Mouse (Mus musculus): Measurements from ENCODE around the gene Zfp804a. TPM values are rescaled to one million over a fixed set of nuclear protein-coding genes. Genes with fewer than 3 reads are reported as not detected.

The Zfp804a gene
- polyA plus RNA-seq, 1 experiment from 2014 or later = not detected

- Histone ChIP-seq H3K79me2 (ENCODE audit: inconsistent target) (no peaks in the 10 kb centered on the region), H3K27ac (no peak overlapping the region), H3K4me3 (ENCODE audit: inconsistent target) (no peak overlapping the region), H3K36me3 (ENCODE audit: inconsistent target) (no peaks in the 10 kb centered on the region)
- 85% methylated on average over 5 of the region's 5 CpGs for WGBS (ENCODE audit: missing documents)
Observed at GRCm38 (mm10) chr2:82199901-82200300, 146.9 kb downstream of the Zfp804a start.

GRCm38 (mm10) chr2:82200616-82201015, 147.6 kb downstream of the Zfp804a start:
- Histone ChIP-seq H3K27ac (no peak overlapping the region), H3K79me2 (ENCODE audit: inconsistent target) (no peaks in the 10 kb centered on the region), H3K36me3 (ENCODE audit: inconsistent target) (no peaks in the 10 kb centered on the region), H3K4me3 (ENCODE audit: inconsistent target) (no peak overlapping the region)
- 72% methylated on average over 5 of the region's 5 CpGs for WGBS (ENCODE audit: missing documents)

- H3K36me3 ChIP-seq (ENCODE audit: inconsistent target) = no peaks in the 10 kb centered on the region
Observed at GRCm38 (mm10) chr2:82210605-82211004, 157.6 kb downstream of the Zfp804a start.

GRCm38 (mm10) chr2:82211972-82212371, 158.9 kb downstream of the Zfp804a start:
- Histone ChIP-seq H3K36me3 (ENCODE audit: inconsistent target) (no peaks in the 10 kb centered on the region), H3K27ac (no peak overlapping the region), H3K79me2 (ENCODE audit: inconsistent target) (no peaks in the 10 kb centered on the region), H3K4me3 (ENCODE audit: inconsistent target) (no peak overlapping the region)
- 100% methylated on average over 1 of the region's 1 CpGs for WGBS (ENCODE audit: missing documents)

More at GRCm38 (mm10) chr2:82210605-82211004, 157.6 kb downstream of the Zfp804a start:
- Histone ChIP-seq H3K27ac (no peak overlapping the region), H3K4me3 (ENCODE audit: inconsistent target) (no peak overlapping the region), H3K79me2 (ENCODE audit: inconsistent target) (no peaks in the 10 kb centered on the region)
- 88% methylated on average over 1 of the region's 1 CpGs for WGBS (ENCODE audit: missing documents)

- Histone ChIP-seq H3K4me3 (ENCODE audit: inconsistent target) (no peak overlapping the region), H3K27ac (no peak overlapping the region), H3K79me2 (ENCODE audit: inconsistent target) (no peaks in the 10 kb centered on the region), H3K36me3 (ENCODE audit: inconsistent target) (no peaks in the 10 kb centered on the region)
- 61% methylated on average over 2 of the region's 2 CpGs for WGBS (ENCODE audit: missing documents)
Observed at GRCm38 (mm10) chr2:82217873-82218272, 164.9 kb downstream of the Zfp804a start.

GRCm38 (mm10) chr2:82246020-82246419, 193.0 kb downstream of the Zfp804a start:
- no peak overlapping the region for H3K27ac ChIP-seq
- H3K79me2 ChIP-seq (ENCODE audit: inconsistent target) = no peaks in the 10 kb centered on the region
- no peak overlapping the region for H3K4me3 ChIP-seq (ENCODE audit: inconsistent target)
- H3K36me3 ChIP-seq (ENCODE audit: inconsistent target) = no peaks in the 10 kb centered on the region

- Histone ChIP-seq H3K4me3 (ENCODE audit: inconsistent target) (no peak overlapping the region), H3K79me2 (ENCODE audit: inconsistent target) (no peaks in the 10 kb centered on the region), H3K36me3 (ENCODE audit: inconsistent target) (no peaks in the 10 kb centered on the region), H3K27ac (no peak overlapping the region)
Observed at GRCm38 (mm10) chr2:82246902-82247522, 194.0 kb downstream of the Zfp804a start.

- no peak overlapping the region for H3K27ac ChIP-seq
- H3K4me3 ChIP-seq (ENCODE audit: inconsistent target) = no peak overlapping the region
- no peaks in the 10 kb centered on the region for H3K79me2 ChIP-seq (ENCODE audit: inconsistent target)
- WGBS (ENCODE audit: missing documents) = 18% methylated on average over 5 of the region's 5 CpGs
- no peaks in the 10 kb centered on the region for H3K36me3 ChIP-seq (ENCODE audit: inconsistent target)
Observed at GRCm38 (mm10) chr2:82253382-82253781, 200.4 kb downstream of the Zfp804a start.

GRCm38 (mm10) chr2:82282591-82283269, 229.7 kb downstream of the Zfp804a start:
- 77% methylated on average over 2 of the region's 2 CpGs for WGBS (ENCODE audit: missing documents)
- no peak overlapping the region for H3K4me3 ChIP-seq (ENCODE audit: inconsistent target)
- no peaks in the 10 kb centered on the region for H3K79me2 ChIP-seq (ENCODE audit: inconsistent target)
- no peaks in the 10 kb centered on the region for H3K36me3 ChIP-seq (ENCODE audit: inconsistent target)
- H3K27ac ChIP-seq = no peak overlapping the region

GRCm38 (mm10) chr2:82294932-82295493, 242.0 kb downstream of the Zfp804a start:
- Histone ChIP-seq H3K27ac (no peak overlapping the region), H3K4me3 (ENCODE audit: inconsistent target) (no peak overlapping the region), H3K36me3 (ENCODE audit: inconsistent target) (no peaks in the 10 kb centered on the region), H3K79me2 (ENCODE audit: inconsistent target) (no peaks in the 10 kb centered on the region)
- whole genome bisulfite sequencing (ENCODE audit: missing documents) = 68% methylated on average over 2 of the region's 2 CpGs

Data from macrophage (primary cell).